Comparison of ENCODE assay signal across 7 mouse cellular contexts in the genomic region with DNA sequence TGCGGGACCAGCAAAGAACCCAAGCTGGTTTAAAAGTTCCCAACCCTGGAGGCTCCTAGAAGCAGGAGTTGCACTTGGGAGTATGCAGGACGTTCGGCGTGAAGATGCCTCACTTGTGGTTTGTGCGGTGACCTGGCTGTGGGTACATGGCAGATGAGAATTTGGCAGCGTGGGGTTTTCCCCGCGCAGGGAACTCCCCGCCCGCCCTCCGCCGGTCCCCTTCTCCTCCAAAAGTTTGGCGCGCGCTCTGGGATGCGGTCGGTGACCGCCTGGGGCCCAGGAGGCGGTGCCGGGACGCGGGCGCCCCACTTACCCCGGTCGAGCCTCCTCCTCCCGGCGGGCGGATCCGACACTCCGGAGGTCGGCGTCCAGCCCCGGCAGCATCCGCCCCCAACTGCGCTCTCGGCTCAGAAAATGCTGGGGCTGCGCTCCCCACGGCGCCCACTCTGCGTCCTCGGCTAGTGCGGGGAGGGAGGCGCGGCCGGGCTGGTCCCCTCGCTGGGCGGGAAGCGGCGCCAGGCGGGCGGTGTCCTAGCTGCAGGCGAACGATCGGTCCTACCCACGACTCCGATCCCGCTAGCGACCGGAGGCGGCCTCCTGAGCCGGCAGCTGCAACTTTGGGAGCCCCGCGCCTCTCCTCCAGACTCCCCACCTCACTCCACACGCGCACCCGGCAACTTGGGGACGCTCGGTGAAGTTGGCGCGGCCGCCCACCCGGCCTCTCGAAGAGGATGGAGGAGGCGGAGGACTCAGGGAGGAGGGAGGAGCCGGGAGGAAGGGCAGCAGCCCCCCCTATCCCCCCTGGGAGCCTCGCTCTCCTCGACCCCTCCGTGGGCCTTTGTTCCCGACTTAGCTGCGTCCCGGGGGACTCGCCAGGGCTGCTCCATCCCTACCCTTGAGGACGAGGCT. TPM values are rescaled to one million over a fixed set of nuclear protein-coding genes. Genes with fewer than 3 reads are reported as not detected.
DNase-seq lines count a peak whose midpoint lies in the region; ATAC-seq and TF ChIP-seq lines count a peak whose summit lies in the region.

A gene (minus strand): TSS at position 670 of the 909 bp plus-strand sequence.

- no peaks in the 10 kb centered on the region for H3K36me3 ChIP-seq in intestine, embryonic 16.5 days (ENCODE audit: control insufficient read depth, insufficient read depth, low read length)
- no peaks in the 10 kb centered on the region for H3K36me3 ChIP-seq in liver, postnatal 0 days (replicated peaks; ENCODE audit: insufficient read depth, low read length)
- no peaks in the 10 kb centered on the region for H3K36me3 ChIP-seq in neural tube, embryonic 12.5 days

- TF ChIP-seq EP300 in liver, postnatal 0 days (IDR thresholded peaks at IDR 0.05; ENCODE audit: low read depth): no peak

- TF ChIP-seq CTCF in brain, embryonic 14.5 days (IDR thresholded peaks at IDR 0.05; ENCODE audit: borderline replicate concordance, extremely low read depth, insufficient read depth, insufficient read length): 0 out of 2 replicates have a peak, but pooled peaks have one; percentile 0
- no peak for TF ChIP-seq CTCF in liver, postnatal 0 days (IDR thresholded peaks at IDR 0.05; ENCODE audit: low read depth)

- under 1% methylated on average over 74 of the region's 83 CpGs for WGBS in intestine, embryonic 16.5 days
- under 1% methylated on average over 82 of the region's 83 CpGs for WGBS in liver, postnatal 0 days (ENCODE audit: insufficient replicate concordance)
- WGBS in neural tube, embryonic 12.5 days: 1% methylated on average over 83 of the region's 83 CpGs

- peak within 1 kb of the TSS; percentile 87 for H3K4me2 ChIP-seq in intestine, embryonic 16.5 days (ENCODE audit: low read depth, low read length)
- H3K4me2 ChIP-seq in liver, postnatal 0 days (ENCODE audit: low read depth, low read length): peak within 1 kb of the TSS; percentile 51
- peak within 1 kb of the TSS; percentile 92 for H3K4me2 ChIP-seq in neural tube, embryonic 12.5 days (replicated peaks)

- peak; percentile 76 for ATAC-seq in intestine, embryonic 16.5 days
- no peak for ATAC-seq in liver, postnatal 0 days
- ATAC-seq in neural tube, embryonic 12.5 days (ENCODE audit: low FRiP score, low read depth): peak; percentile 84

- H3K27ac ChIP-seq in intestine, embryonic 16.5 days (ENCODE audit: low read length): peak within 1 kb of the TSS; percentile 77
- H3K27ac ChIP-seq in liver, postnatal 0 days (ENCODE audit: low read depth): peak within 1 kb of the TSS; percentile 71
- H3K27ac ChIP-seq in neural tube, embryonic 12.5 days: no peak within 1 kb of the TSS

- no peak for TF ChIP-seq POLR2A in brain, embryonic 14.5 days (IDR thresholded peaks at IDR 0.05; ENCODE audit: borderline replicate concordance, extremely low read depth, insufficient read depth, insufficient read length, poor library complexity, severe bottlenecking)

- peaks cover 17% of the 10 kb centered on the region for H3K4me1 ChIP-seq in intestine, embryonic 16.5 days (ENCODE audit: control insufficient read depth, insufficient read depth, low read length)
- H3K4me1 ChIP-seq in liver, postnatal 0 days (ENCODE audit: insufficient read depth): no peaks in the 10 kb centered on the region
- H3K4me1 ChIP-seq in neural tube, embryonic 12.5 days: peaks cover 40% of the 10 kb centered on the region

- peak within 1 kb of the TSS; percentile 77 for H3K9ac ChIP-seq in intestine, embryonic 16.5 days (ENCODE audit: low read depth, low read length)
- H3K9ac ChIP-seq in liver, postnatal 0 days (replicated peaks): peak within 1 kb of the TSS; percentile 28
- peak within 1 kb of the TSS; percentile 79 for H3K9ac ChIP-seq in neural tube, embryonic 12.5 days

- no peaks in the 10 kb centered on the region for H3K9me3 ChIP-seq in intestine, embryonic 16.5 days (ENCODE audit: control insufficient read depth, low read length)
- no peaks in the 10 kb centered on the region for H3K9me3 ChIP-seq in liver, postnatal 0 days (ENCODE audit: low read length)
- no peaks in the 10 kb centered on the region for H3K9me3 ChIP-seq in neural tube, embryonic 12.5 days

- DNase-seq in Muller cell, postnatal 12 days (ENCODE audit: inconsistent ontology term): peak; percentile 82
- peak; percentile 85 for DNase-seq in brain, embryonic 14.5 days (ENCODE audit: low read depth)
- DNase-seq in gastrocnemius, postnatal 4 days (ENCODE audit: low spot score in 2 of 2): peak; percentile 67 to 72
- DNase-seq in liver, postnatal 0 days: no peak
- DNase-seq in thymus, postnatal 14 days: peak; percentile 64

- peaks cover 6% of the 10 kb centered on the region; the same call in 1 of the 2 replicates for H3K27me3 ChIP-seq in intestine, embryonic 16.5 days (replicated peaks; ENCODE audit: control insufficient read depth, insufficient read depth, low read length)
- H3K27me3 ChIP-seq in liver, postnatal 0 days (ENCODE audit: insufficient read depth, low read length): peaks cover 33% of the 10 kb centered on the region
- H3K27me3 ChIP-seq in neural tube, embryonic 12.5 days (replicated peaks): peaks cover 9% of the 10 kb centered on the region; the same call in 1 of the 2 replicates

- H3K4me3 ChIP-seq in intestine, embryonic 16.5 days (ENCODE audit: low read length): peak within 1 kb of the TSS; percentile 66
- peak within 1 kb of the TSS; percentile 44 for H3K4me3 ChIP-seq in liver, postnatal 0 days (ENCODE audit: low read depth, low read length)
- peak within 1 kb of the TSS; percentile 64 for H3K4me3 ChIP-seq in neural tube, embryonic 12.5 days

RNA-seq across cellular contexts. Expression of the gene that starts here (rescaled TPM):
- polyA plus RNA-seq in brain, embryonic 14.5 days (2012; rRNA removed): 3.1 and 4.6 TPM in 2 replicates
- 1 to 10 TPM; 3.8 to 4.3 TPM for total RNA-seq in gastrocnemius, postnatal 4 days (2021)
- 1.3 and 1.4 TPM in 2 replicates for polyA plus RNA-seq in intestine, embryonic 16.5 days (2015; fragmentation: Nextera tagmentation; extraction: Ambion mirVana)
- 0.73 TPM in 2 replicates for polyA plus RNA-seq in liver, postnatal 0 days (2015; fragmentation: Nextera tagmentation; extraction: Ambion mirVana)
- 2.9 and 3.3 TPM in 2 replicates for polyA plus RNA-seq in neural tube, embryonic 12.5 days (2016; fragmentation: Nextera tagmentation; extraction: Ambion mirVana)

Comparison
In these comparisons a context has a peak if more than half of its experiments do, and no peak if none do; other contexts are left out.
1. H3K9ac ChIP-seq: peak in every context shown above with its lines; median percentile 79 in neural tube, embryonic 12.5 days; 77 in intestine, embryonic 16.5 days; 28 in liver, postnatal 0 days.